8 mouse cellular contexts compared by ENCODE assay signal in genomic region chr11:115164976-115165374, GRCm38 (mm10). TPM values are rescaled to one million over a fixed set of nuclear protein-coding genes. Genes with fewer than 3 reads are reported as not detected.
DNase-seq lines count a peak whose midpoint lies in the region; ATAC-seq lines count a peak whose summit lies in the region.

No protein-coding gene starts in this region.

- H3K4me1 ChIP-seq in heart, embryonic 12.5 days (replicated peaks) = peaks cover 33% of the 10 kb centered on the region
- H3K4me1 ChIP-seq in embryonic facial prominence, embryonic 12.5 days = peaks cover 24% of the 10 kb centered on the region
- peaks cover 73% of the 10 kb centered on the region for H3K4me1 ChIP-seq in liver, embryonic 13.5 days (replicated peaks)
- peaks cover 18% of the 10 kb centered on the region for H3K4me1 ChIP-seq in neural tube, embryonic 14.5 days (ENCODE audit: control insufficient read depth, insufficient read depth, low read length)

- no peaks in the 10 kb centered on the region for H3K27me3 ChIP-seq in heart, embryonic 12.5 days (replicated peaks)
- peaks cover 44% of the 10 kb centered on the region for H3K27me3 ChIP-seq in embryonic facial prominence, embryonic 12.5 days
- H3K27me3 ChIP-seq in liver, embryonic 13.5 days = peaks cover 14% of the 10 kb centered on the region
- peaks cover 11% of the 10 kb centered on the region for H3K27me3 ChIP-seq in neural tube, embryonic 14.5 days (ENCODE audit: control insufficient read depth, insufficient read depth, low read length)

- WGBS in heart, embryonic 12.5 days = 3% methylated on average over 9 of the region's 9 CpGs
- WGBS in embryonic facial prominence, embryonic 12.5 days = 3% methylated on average over 9 of the region's 9 CpGs
- 16% methylated on average over 9 of the region's 9 CpGs for WGBS in liver, embryonic 13.5 days (ENCODE audit: insufficient replicate concordance)
- 3% methylated on average over 9 of the region's 9 CpGs for WGBS in neural tube, embryonic 14.5 days

- H3K27ac ChIP-seq in heart, embryonic 12.5 days (ENCODE audit: poor library complexity, severe bottlenecking) = no peak overlapping the region
- no peak overlapping the region for H3K27ac ChIP-seq in embryonic facial prominence, embryonic 12.5 days
- peak overlapping the region; percentile 50 for H3K27ac ChIP-seq in liver, embryonic 13.5 days
- no peak overlapping the region for H3K27ac ChIP-seq in neural tube, embryonic 14.5 days (ENCODE audit: low read depth, low read length)

- H3K4me2 ChIP-seq in heart, embryonic 12.5 days = peak overlapping the region; percentile 96
- peak overlapping the region; percentile 90 for H3K4me2 ChIP-seq in embryonic facial prominence, embryonic 12.5 days (replicated peaks)
- peak overlapping the region; percentile 95 for H3K4me2 ChIP-seq in liver, embryonic 13.5 days
- H3K4me2 ChIP-seq in neural tube, embryonic 14.5 days (ENCODE audit: low read depth, low read length) = peak overlapping the region; percentile 62

- H3K36me3 ChIP-seq in heart, embryonic 12.5 days = no peaks in the 10 kb centered on the region
- H3K36me3 ChIP-seq in embryonic facial prominence, embryonic 12.5 days = no peaks in the 10 kb centered on the region
- no peaks in the 10 kb centered on the region for H3K36me3 ChIP-seq in liver, embryonic 13.5 days
- H3K36me3 ChIP-seq in neural tube, embryonic 14.5 days (ENCODE audit: control insufficient read depth, insufficient read depth, low read length) = no peaks in the 10 kb centered on the region

- peak overlapping the region; percentile 78 for H3K4me3 ChIP-seq in heart, embryonic 12.5 days
- H3K4me3 ChIP-seq in embryonic facial prominence, embryonic 12.5 days = peak overlapping the region; percentile 65
- H3K4me3 ChIP-seq in liver, embryonic 13.5 days (replicated peaks) = peak overlapping the region; percentile 83
- H3K4me3 ChIP-seq in neural tube, embryonic 14.5 days (ENCODE audit: low read depth, low read length) = peak overlapping the region; percentile 59

- H3K9ac ChIP-seq in heart, embryonic 12.5 days = peak overlapping the region; percentile 74; the same call in 1 of the 2 replicates
- H3K9ac ChIP-seq in embryonic facial prominence, embryonic 12.5 days = peak overlapping the region; percentile 56; the same call in 1 of the 2 replicates
- H3K9ac ChIP-seq in liver, embryonic 13.5 days = peak overlapping the region; percentile 83
- peak overlapping the region; percentile 32; the same call in 1 of the 2 replicates for H3K9ac ChIP-seq in neural tube, embryonic 14.5 days (replicated peaks; ENCODE audit: low read depth, low read length)

- ATAC-seq in heart, embryonic 12.5 days (ENCODE audit: insufficient number of reproducible peaks, low FRiP score) = no peak
- ATAC-seq in embryonic facial prominence, embryonic 12.5 days (ENCODE audit: insufficient number of reproducible peaks, insufficient read depth, low FRiP score, low TSS enrichment) = no peak
- no peak for ATAC-seq in liver, embryonic 13.5 days (ENCODE audit: low read depth)
- no peak for ATAC-seq in neural tube, embryonic 14.5 days (ENCODE audit: low read depth)

- no peak for DNase-seq in heart, postnatal 4 days
- peak; percentile 72 for DNase-seq in R1 (ENCODE audit: low read depth, low spot score)
- DNase-seq in induced T-regulatory cell, adult 2 months (ENCODE audit: low read depth) = peak; percentile 57
- no peak for DNase-seq in liver, embryonic 13.5 days
- DNase-seq in ovary, adult 18-20 months (ENCODE audit: low spot score) = no peak

- no peaks in the 10 kb centered on the region for H3K9me3 ChIP-seq in heart, embryonic 12.5 days (replicated peaks)
- H3K9me3 ChIP-seq in embryonic facial prominence, embryonic 12.5 days = no peaks in the 10 kb centered on the region
- no peaks in the 10 kb centered on the region for H3K9me3 ChIP-seq in liver, embryonic 13.5 days (replicated peaks)
- no peaks in the 10 kb centered on the region for H3K9me3 ChIP-seq in neural tube, embryonic 14.5 days (ENCODE audit: control insufficient read depth, low read length)

RNA-seq across cellular contexts. Expression of gene Slc9a3r1, which starts 1.8 kb away (rescaled TPM):
- polyA plus RNA-seq in heart, embryonic 12.5 days (2016; fragmentation: Nextera tagmentation; extraction: Ambion mirVana) = 21.0 and 22.2 TPM in 2 replicates
- total RNA-seq in heart, postnatal 4 days (2021) = 10 to 100 TPM; 13.9 to 15.3 TPM
- 34.6 and 35.4 TPM in 2 replicates for polyA plus RNA-seq in embryonic facial prominence, embryonic 12.5 days (2016; fragmentation: Nextera tagmentation; extraction: Ambion mirVana)
- polyA plus RNA-seq in liver, embryonic 13.5 days (2015; fragmentation: Nextera tagmentation; extraction: Ambion mirVana) = 59.8 and 69.9 TPM in 2 replicates
- 42.3 and 59.1 TPM in 2 replicates for polyA plus RNA-seq in neural tube, embryonic 14.5 days (2014; fragmentation: Nextera tagmentation; extraction: Ambion mirVana)

RNA-seq across cellular contexts. Expression of gene Tmem104, which starts 22.3 kb away (rescaled TPM):
- polyA plus RNA-seq in heart, embryonic 12.5 days (2016; fragmentation: Nextera tagmentation; extraction: Ambion mirVana) = 8.4 TPM in 2 replicates
- 1 to 10 TPM; 5.2 to 9.3 TPM for total RNA-seq in heart, postnatal 4 days (2021)
- polyA plus RNA-seq in embryonic facial prominence, embryonic 12.5 days (2016; fragmentation: Nextera tagmentation; extraction: Ambion mirVana) = 10.1 and 13.4 TPM in 2 replicates
- polyA plus RNA-seq in liver, embryonic 13.5 days (2015; fragmentation: Nextera tagmentation; extraction: Ambion mirVana) = 5.1 and 6.8 TPM in 2 replicates
- 8.9 and 10.8 TPM in 2 replicates for polyA plus RNA-seq in neural tube, embryonic 14.5 days (2014; fragmentation: Nextera tagmentation; extraction: Ambion mirVana)

RNA-seq across cellular contexts. Expression of gene Nat9, which starts 22.7 kb away (rescaled TPM):
- 13.1 and 13.3 TPM in 2 replicates for polyA plus RNA-seq in heart, embryonic 12.5 days (2016; fragmentation: Nextera tagmentation; extraction: Ambion mirVana)
- total RNA-seq in heart, postnatal 4 days (2021) = 10 to 100 TPM; 11.9 to 12.0 TPM
- 21.8 and 23.7 TPM in 2 replicates for polyA plus RNA-seq in embryonic facial prominence, embryonic 12.5 days (2016; fragmentation: Nextera tagmentation; extraction: Ambion mirVana)
- 11.9 and 13.3 TPM in 2 replicates for polyA plus RNA-seq in liver, embryonic 13.5 days (2015; fragmentation: Nextera tagmentation; extraction: Ambion mirVana)
- 19.1 and 19.9 TPM in 2 replicates for polyA plus RNA-seq in neural tube, embryonic 14.5 days (2014; fragmentation: Nextera tagmentation; extraction: Ambion mirVana)

RNA-seq across cellular contexts. Expression of gene Cd300lf, which starts 31.2 kb away (rescaled TPM):
- 0.09 and 0.10 TPM in 2 replicates for polyA plus RNA-seq in heart, embryonic 12.5 days (2016; fragmentation: Nextera tagmentation; extraction: Ambion mirVana)
- under 1 TPM; 0.31 to 0.52 TPM for total RNA-seq in heart, postnatal 4 days (2021)
- 0.28 TPM in 1 of 2 replicates, not detected in the other for polyA plus RNA-seq in embryonic facial prominence, embryonic 12.5 days (2016; fragmentation: Nextera tagmentation; extraction: Ambion mirVana)
- 0.97 TPM in 2 replicates for polyA plus RNA-seq in liver, embryonic 13.5 days (2015; fragmentation: Nextera tagmentation; extraction: Ambion mirVana)
- 0.11 TPM in 1 of 2 replicates, not detected in the other for polyA plus RNA-seq in neural tube, embryonic 14.5 days (2014; fragmentation: Nextera tagmentation; extraction: Ambion mirVana)

Comparison
In these comparisons a context has a peak if more than half of its experiments do, and no peak if none do; other contexts are left out.
1. H3K9ac ChIP-seq: peak in every context shown above with its lines; median percentile 83 in liver, embryonic 13.5 days; 74 in heart, embryonic 12.5 days; 56 in embryonic facial prominence, embryonic 12.5 days; 32 in neural tube, embryonic 14.5 days.
2. DNase-seq: peak in R1 (single experiment) and induced T-regulatory cell, adult 2 months (single experiment); none in heart, postnatal 4 days (single experiment), liver, embryonic 13.5 days (single experiment) and ovary, adult 18-20 months (single experiment).
3. Peak in every context shown above with its lines, with median percentiles within 50 percentile points of each other: H3K4me2 ChIP-seq and H3K4me3 ChIP-seq.